Mouse (Mus musculus) right cerebral cortex, postnatal 36 days (tissue): Measurements from ENCODE around the gene Necab3.

Experiments used
- DNase-seq, 2 experiments: peaks; one replicate each; pipeline ENCODE4 v3.0.0; 2022; ENCODE audit warnings: low spot score in 2 of 2, mixed read lengths in 1 of 2

Gene Necab3

DNA sequence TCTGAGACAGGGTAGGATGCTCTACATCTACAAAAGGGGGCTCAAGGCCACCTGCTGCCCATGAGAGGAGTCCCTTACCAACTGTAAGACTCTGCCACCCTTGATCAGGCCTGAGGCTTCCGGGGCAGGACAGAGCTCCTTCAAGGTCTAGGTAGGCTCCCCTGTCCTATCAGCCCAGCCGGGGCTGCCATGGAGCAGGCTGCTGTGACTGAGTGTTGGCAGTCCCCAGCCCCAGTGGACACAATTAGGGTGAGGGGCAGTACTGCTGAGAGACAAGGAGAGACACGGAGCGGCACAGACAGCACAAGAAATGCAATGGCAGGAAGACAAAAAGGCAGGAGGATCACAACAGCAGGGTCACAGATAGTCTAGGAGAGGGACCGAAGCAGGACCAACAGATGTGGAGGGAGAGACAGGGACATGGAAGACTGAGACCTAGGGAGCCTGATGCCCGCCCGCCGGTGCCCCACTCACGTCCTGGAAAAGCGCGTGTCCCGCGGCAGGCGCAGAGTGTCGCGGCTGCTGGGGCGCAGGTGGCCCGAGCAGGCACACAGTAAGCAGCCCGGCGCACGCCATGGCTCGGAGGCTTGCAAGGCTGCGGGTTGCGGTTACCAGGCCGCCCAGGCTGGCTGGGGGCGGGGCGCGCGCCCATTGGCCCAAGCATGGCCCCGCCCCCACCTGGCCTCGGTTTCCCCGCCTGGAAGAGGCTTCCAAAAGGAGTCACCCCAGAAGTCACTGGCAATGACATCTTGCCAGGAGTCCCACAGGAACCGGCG is at the start of gene Necab3:
TSS of gene Necab3 (minus strand) at position 627 of the 776 bp plus-strand sequence.
- DNase-seq: peak; percentile 57 to 59

DNA sequence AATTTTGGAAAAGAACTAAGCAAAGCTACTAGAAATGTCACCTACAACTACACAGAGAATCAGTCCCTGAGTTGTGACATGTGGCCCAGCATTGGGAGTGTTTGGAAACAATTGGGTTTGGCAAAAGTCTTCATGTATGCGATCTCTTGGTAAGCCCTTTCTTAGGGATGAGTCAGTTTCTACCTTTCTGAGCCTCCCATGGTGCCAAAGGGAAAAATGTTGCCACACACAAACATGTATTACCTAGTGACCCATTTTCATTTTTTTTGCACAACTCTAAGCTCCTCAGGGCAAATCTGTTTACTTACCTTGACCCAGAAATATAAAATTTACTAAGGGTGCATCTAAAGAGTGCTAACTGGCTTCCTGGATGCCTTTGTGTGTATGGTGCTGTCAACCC is 48.3 kb upstream of the Necab3 start:
- DNase-seq: no peak

DNA sequence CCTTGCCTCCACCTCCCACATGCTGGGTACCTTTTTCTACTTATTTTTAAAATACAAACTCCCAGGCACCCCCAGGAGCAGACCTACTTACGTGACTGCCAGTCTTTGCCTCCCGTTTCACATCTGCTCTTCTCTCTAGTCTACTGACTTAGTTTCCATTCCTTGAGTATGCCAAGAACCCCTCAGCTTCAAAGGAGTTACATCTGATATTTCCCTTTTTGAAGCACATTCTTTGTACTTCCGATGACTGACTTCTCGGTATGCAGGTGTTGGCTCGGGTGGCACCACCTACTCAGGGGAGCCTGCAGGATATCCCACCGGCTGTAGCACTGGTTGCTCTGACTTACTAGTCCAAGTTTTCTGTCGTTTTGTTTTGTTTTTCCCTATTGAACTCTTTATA is 45.5 kb upstream of the Necab3 start:
- no peak for DNase-seq

DNA sequence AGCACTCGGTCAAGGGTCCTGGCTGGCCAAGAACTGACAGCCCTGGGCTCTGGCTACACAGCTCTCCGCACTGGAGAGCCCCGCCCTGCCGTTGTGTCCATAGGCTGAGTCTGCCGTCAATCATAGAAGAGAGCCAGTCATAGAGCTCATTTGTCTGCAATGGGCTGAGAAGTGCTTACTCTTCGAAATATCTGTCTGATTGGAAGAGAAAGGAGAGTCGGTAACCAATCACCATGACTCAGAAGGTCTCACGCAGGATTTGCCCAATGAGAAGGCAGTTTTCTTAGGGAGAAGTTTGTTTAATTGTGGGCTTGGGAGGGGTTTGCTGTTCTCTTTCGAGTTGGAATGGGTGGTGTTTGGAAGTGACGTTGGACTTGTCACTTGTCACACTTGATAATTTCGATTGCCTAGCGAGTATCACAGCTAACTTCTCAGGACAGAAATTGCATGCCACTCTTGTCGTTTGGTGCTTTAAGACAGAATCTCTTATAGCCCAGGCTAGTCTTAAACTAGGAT is 45.0 kb upstream of the Necab3 start, which contains the start of gene Pxmp4:
TSS of gene Pxmp4 (minus strand) at position 71 of the 516 bp plus-strand sequence.
- peak; percentile 99 for DNase-seq

DNA sequence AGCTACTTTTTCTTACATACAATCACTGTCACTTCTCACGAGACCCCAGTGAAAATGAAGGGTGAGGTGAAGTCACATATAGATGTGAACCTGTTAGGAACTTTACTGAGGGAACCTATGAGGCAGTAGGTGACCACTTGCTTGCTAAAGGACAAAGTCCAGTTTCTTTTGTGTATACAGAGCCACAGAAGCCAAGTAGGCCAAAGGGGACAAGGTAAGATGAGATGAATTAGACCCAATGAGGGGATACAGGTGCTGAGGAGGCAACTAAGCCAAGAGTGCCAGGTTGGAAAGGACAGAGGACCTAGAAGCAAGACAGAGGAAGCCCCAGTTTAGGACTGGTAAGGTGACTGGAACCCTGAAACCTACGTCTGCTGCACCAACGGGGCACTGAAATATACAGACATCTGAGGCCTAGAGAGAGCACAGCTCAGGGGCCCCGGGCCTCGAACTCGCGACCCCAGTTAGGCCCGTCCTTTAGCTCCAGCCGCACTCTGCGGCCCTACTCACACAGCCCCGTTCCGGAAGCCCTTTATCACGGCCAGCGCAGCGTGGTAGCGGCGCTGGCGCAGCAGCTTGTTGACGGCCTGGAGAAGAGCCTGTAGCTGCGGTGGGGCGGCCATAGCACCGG is 44.4 kb upstream of the Necab3 start:
- no peak for DNase-seq

DNA sequence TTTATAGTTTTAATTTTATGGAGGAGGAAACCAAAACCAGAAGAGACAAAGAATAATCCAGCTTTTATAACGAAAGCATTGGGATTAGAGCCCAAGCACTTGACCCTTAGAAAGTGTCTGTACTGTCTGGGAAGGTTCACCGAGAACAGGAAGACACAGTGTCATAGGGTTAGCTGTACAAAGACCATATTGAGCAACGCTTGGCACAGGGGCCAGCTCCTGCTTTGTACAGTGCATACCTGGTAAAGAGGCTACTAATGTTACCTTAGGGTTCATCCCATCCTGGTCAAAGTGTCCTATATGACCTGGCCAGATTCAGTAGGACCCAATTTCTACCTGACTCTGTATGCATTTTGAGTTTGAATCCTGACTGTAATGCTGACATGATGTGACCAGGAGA is 42.6 kb upstream of the Necab3 start:
- no peak for DNase-seq

DNA sequence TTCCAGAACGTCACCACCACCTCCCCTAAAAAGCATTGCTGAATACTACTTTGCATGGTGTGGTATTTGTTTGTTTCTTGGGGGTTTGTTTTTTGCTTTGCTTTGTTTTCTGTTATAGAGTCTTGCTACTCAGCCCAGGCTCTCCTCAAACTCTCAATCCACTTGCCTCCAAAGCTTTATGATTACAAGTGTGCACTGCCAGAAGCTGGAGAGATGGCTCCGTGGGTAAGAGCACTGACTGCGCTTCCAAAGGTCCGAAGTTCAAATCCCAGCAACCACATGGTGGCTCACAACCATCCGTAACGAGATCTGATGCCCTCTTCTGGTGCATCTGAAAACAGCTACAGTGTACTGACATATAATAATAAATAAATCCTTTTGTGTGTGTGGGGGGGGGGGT is 41.9 kb upstream of the Necab3 start:
- DNase-seq: no peak

DNA sequence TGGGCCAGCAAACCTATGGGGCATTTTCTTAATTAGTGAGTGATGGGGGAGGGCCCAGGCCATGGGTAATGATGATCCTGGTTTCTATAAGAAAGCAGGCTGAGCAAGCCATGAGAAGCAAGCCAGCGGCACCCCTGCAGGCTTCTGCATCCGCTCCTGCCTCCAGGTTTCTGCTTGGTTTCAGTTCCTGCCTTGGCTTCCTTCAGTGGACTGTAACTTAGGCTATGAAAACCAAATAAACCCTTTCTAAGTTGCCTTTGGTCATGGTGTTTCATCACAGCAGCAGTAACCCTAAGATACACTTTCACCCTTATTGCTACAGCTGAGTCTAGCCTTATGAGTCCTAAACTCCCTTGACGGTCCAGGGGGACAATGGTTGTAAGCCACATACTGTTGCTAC is 38.7 kb upstream of the Necab3 start:
- no peak for DNase-seq

DNA sequence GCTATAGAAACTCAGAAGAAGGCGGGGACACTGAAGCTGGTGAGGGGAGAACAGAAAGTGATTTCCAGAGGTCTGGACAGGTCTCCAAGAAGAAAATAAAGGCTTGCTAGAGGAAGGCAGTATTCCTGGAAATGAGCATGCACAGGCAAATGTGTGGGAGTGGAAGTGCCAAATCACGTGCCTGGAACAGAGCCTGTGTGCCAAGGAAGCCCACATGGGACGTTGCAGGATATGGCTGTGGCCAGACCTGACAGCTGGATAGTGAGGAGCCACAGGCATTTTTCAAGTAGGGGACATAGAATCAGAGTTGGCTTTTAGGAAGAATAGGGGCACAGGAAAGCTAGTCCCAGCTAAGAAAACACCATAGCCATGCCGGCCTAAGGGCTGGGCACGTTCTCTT is 37.1 kb upstream of the Necab3 start:
- DNase-seq: peak in 1 of 2 experiments; percentile 32

DNA sequence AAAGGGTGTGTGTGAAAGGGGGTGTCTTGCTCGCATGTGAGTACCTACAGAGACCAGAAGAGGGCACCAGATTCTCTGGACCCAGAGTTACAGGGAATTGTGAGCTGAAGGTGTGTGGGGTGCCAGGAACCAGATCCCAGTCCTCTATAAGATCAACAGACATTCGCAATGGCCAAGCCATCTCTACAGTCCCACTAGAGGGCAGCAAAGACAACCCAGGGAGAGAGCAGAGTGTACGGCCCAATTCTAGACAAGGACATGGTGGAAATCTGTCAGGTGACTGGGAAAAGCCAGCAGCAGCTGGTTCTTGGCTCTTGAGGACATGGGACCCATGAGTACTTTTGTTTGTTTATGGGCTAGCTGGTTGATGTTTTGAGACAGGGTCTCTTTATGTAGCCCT is 34.3 kb upstream of the Necab3 start:
- DNase-seq: no peak

DNA sequence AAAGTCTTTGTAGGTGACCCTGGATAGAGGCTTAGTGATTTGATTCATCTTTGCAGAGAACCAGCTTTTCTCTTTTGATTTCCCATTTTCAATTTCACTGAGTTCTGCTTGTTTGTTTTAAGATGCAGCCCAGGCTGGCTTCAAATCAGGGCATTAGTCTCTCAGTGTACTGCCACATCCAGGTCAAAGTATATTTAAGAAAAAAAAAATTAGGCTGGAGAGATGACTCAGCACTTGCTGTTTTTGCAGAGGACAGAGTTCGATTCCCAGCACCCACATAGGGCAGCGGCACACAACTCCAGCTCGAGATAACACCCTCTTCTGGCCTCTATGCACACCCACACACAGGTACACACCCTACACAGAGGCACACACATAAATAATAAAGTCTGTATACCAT is 32.5 kb upstream of the Necab3 start:
- no peak for DNase-seq

DNA sequence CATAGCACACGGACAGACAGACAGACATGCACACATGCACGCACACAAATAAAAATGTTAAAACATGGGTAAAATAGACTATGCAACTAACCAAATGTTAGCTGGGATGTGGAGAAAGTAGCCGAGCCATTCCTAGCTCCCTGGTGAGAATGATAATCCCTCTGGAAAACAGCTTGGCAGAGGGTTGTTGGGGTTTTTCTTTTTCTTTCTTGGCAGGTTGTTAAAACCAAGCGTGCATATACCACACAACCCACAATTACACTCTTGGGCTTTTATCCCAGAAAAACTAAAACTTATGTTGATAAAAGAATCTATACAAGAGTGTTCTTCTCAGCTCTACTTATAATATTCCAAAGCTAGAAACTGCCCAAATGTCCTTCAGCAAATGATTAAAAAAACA is 30.4 kb upstream of the Necab3 start:
- no peak for DNase-seq

DNA sequence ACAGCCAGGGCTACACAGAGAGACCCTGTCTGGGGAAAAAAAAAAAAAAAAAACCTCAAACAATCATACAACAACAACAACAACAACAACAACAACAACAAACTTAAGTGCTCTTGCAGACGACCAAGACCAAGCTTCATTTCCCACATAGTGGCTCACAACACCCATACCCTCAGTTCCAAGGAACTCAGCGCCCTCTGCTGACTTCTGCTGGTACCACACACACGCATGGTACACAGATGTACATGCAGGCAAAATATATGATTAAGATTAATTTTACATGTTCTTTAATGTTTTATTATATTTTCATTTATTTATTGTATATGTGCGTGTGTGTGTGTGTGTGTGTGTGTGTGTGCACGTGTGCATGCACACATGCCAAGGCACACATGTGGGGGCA is 27.7 kb upstream of the Necab3 start:
- no peak for DNase-seq

DNA sequence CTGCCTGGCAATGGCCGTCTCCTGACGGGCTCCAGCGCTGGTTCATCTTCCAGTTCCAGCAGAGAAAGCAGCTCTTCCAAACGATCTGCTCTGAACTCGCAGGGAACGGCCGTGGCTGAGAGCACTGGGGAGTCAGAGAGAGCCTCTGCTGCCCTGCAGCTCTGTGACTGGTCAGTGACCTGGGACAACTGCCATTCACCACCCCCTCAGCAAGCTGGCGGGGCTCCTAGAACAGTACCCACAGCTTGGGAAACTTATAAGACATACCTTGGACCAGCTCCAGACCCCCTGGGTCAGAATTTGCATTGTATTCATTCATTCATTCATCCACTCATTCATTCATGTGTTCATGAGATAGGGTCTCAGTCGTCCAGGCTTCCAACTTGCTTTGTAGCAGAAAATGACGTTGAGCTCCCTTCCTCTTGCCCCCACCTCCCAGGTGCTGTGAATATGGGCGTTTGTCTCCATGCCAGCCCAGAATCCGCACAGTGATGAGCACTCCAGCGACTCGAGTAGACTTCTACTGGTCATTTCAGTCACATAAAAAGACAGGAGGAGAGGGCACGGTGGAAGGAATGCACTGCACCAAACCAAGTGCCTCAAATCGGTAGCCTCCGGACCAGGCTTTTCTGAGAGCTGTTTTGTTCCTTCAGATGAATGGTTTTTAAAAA is 26.4 kb upstream of the Necab3 start:
- no peak for DNase-seq

DNA sequence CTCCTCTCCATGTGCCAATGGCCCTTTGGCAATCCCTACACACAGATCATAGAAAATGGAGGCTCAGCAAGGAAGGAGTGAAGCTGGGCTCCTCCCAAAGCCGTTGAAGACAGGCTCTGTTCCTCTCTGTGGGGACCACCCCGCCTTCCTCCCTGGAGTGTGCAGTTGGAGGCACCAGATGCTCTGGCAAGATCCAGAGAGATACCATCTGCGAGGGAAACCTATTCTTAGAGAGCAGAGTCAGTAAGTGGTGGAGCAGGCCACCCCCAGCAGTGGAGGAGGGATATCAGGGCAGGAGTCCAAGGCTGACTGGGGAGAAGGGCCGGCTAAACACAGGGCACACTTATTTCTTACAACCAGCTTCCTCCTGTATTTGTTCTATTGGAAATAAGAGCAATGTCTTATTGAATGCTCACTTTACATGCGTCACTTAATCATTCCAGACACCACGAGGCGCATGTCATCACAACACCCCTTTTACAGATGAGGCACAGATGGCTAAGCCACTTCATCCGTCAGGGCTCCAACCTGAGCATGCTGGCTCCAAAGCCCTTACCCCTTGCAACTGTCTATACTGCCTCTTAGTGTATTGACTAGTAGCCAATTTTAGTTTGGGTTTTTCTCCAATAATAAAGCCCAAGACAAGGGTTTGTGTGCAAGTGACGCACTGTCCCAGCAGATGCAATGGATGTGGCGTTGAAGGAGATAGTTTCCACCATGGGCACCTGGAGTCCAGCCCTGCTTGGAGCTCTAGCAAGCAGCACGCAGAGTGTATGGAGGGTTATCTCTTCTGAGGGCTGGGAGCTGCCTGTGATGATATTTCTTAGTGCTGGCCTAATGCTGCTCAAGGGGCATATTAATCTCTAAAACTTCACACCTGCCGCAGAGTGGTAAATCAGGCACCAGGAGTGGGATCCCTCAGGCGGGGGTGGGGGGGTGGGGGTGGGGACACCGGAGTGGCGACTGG is 25.5 kb upstream of the Necab3 start:
- DNase-seq: peak; percentile 89 to 95

DNA sequence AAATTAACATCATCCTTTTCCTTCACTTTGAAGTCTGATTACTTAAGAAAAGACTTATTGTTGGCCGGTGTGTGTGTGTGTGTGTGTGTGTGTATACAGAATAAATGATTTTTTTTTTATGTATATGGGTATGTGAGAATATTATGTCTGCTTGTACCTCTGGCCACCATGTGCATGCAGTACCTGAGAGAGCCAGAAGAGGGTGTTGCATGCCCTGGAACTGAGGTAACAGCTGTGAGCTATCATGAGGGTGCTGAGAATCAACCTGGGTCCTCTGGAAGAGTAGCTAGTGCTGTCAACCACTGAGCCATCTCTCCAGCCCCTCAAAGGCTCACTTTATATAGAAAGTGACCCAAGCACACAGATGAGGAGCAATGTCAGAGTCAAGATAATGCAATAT is 22.7 kb upstream of the Necab3 start:
- no peak for DNase-seq

DNA sequence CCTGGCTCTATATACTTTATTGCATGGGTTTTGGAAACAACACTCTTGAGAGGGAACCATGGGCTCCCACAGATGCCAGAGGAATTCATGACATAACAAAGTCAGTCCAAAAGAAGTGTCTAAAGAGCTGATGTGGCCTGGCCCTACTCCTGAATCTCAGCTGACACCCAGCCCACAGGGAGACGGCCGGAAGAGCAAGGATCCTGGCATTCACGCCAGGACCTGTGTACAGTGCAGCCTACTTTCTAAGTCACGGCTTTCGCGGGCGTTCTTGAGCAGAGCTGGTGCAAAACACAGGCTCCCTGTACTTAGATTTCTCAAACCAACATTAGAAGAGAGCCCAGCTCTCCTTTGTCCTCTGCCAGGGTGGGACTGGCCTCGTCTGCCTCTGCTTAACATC is 21.9 kb upstream of the Necab3 start:
- DNase-seq: no peak

DNA sequence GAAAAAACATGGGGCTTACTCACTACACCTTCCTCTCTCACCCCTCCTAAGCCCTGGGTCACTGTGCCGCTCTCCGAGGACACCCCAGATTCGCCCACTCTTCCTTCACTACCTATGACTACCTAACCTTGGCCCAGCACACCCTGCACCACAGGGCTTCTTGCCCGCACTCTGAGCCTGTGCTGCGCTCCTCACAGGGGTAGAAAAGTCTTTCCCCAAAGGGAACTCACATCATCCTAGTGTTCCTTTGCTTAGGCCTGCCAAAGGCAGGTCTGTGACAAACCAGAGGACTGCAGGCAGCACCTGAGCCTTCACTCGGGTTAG is 19.0 kb upstream of the Necab3 start:
- DNase-seq: no peak

DNA sequence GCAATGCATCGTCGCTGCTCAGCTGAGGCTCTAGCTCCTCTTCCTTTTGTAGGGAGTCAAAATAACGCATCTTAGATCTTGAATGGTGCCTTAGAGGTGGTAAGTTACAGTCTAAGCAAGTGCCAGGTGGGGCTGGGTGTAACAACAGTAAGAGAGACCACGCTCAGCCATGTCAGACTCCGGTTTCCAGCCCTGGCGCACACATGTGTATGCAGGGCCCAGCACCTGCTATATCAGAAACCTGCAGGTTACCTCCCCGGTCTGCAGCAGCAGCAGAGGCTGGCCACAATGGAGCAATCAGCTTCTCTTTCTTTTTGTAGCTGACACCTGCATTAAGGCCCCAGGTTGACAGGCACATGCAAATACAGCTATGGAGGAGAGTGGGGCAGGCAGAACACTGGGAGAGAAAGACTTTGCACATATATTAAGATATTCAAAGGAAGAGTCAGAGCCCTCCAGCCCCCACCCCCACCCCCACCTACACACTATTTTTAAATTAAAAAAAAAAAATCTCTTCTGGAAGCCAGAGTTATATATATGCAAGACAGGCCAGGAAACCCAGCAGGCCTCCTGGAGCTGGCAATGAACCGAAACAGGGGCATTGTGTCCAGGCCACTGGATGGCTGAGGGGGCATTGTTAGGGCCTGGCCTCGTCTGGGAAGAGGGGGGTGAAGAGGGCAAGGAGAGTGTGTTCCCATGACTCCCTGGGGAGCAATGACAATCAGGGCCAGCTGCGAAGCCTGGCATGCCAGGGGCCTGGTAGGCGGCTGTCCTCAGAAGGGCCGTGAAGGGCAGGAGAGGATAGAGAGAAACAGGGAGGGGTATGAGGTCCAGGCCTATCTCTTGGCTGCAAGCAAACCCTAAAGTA is 18.4 kb upstream of the Necab3 start:
- no peak for DNase-seq

DNA sequence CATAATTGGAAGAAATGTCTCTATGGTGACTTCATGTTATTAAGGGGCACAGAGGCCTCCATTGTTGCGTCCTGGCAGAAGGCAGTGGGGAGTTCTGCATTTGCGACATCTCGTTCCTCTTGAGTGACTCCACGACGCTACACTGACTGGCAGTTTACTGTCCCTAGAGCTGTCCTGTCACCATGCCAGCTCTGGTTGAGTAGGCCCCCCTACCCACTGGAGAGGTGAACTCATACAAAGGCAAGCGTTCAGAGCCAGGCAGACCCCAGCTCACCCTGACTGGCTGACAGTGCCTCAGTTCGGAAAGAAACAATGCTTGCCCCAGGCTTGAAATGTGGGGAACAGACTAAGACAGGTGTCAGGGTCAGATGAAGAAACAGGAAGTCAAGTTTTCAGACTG is 15.6 kb upstream of the Necab3 start:
- no peak for DNase-seq

DNA sequence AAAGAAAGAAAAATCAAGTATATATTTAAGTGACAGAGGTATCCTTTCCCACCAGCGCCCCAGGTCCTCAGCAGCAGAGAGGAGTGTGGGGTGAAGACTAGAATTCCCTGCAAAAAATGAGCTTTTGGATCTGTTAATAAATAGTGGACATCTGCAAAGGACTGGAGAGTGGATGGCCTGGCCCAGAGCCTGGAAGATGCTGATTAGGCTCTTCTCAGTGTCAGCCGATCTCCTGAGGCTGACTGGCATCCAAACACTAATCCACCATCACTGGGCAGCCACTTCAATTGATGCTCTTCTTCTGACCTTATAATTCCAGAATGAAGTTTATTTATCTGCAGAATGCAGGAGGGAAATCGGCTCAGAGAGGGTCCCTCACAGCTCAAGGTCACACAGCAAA is 14.3 kb upstream of the Necab3 start:
- DNase-seq: no peak
